Mouse (Mus musculus) gastrocnemius, postnatal 14 days (tissue): ENCODE data around the gene Spock2. TPM values are rescaled to one million over a fixed set of nuclear protein-coding genes. Genes with fewer than 3 reads are reported as not detected.
A peak's percentile ranks its signal among the peaks of the same experiment; 100 is the strongest.
"Not testable (repeated sequence)": the region's sequence is repeated elsewhere in the genome, so short reads cannot be mapped to it uniquely, and the experiment has no call there.

ENCODE experiments used
- DNase-seq: peaks from one replicate; pipeline ENCODE4 v3.0.0; 2021; ENCODE audit warnings: mixed read lengths
- intact Hi-C: fragments of 180-260 bp; cut with DNase I; formaldehyde crosslinking; loops from one replicate; pipeline ENCODE4 v1.15.1; 2025; ENCODE audit warnings: low total_unique reads
- total RNA-seq, 2 experiments: library from RNA; stranded (reverse); gene quantifications; 2 replicates each; pipeline ENCODE4 v1.2.3; 2021

The Spock2 gene
- total RNA-seq, 2 experiments from 2014 or later: 6.2 to 10.5 TPM

DNA sequence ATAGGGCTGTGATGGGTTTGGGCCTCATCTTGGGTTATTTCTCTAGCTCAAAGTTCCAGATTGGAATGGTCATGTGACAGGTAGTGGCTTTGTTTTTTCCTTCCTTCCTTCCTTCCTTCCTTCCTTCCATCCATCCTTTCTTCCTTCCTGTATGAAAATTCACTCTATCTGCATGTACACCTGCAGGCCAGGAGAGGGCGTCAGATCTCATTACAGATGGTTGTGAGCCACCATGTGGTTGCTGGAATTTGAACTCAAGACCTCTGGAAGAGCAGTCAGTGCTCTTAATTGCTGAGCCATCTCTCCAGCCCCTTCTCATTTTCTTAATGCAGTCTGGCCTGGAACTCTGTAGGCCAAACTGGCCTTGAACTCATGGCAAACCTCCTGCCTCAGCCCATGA is 30.0 kb downstream of the Spock2 start:
- DNase-seq, intact Hi-C loops: not testable (repeated sequence)

DNA sequence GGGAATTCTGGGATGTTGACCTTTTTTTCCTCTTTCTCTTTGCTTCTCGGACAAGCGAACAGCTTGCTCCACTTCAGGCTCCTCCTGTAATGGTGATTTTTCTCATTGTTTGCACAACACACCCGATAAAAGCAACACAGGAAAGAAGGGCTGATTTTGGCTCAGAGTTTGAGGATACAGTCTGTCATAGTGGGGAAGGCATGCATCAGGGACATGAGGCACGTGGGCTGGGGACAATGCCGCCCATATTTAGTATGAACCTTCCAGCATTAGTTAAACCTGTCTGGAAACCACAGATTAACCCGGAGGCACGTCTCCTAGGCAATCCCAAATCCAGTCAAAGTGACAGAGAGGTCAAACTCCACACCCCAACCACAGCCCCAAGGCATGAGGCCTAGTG is 30.9 kb downstream of the Spock2 start:
- intact Hi-C loops: no loop called here
- DNase-seq: no peak

DNA sequence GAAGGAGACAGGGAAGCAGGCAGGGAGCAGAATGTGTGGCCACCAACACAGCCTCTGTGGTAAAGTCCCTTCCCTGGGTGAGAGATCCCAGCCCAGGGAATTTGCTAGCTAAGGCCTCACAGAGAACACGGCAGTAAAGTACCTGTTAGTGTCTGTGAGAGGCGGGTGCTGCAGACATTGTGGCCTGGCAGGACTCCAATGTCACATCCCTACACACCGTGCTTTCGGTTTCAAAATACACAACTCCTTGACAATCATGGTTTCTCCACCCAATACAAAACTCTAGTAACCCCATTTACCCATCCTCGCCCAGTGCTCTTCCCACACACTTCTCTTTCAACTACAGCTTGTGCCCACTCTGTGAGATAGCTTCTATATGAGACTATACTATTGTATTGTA is 32.7 kb downstream of the Spock2 start:
- no peak for DNase-seq
- intact Hi-C loops: no loop called here

DNA sequence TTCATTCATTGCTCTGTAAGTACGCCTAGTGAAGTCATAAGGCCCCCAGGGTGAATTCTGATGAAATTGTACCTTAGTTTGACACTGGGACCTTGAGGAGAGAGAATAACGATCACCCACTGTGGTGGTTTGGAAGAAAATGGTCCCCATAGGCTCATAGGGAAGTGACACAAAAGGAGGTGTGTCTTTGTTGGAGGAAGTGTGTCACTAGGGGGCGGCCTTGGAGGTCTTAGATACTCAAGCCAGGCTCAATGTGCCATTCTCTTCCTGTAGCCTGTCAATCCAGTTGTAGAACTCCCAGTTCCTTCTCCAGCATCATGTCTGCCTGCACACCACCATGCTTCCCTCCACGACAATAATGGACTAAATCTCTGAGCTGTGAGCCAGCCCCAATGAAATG is 34.7 kb downstream of the Spock2 start:
- intact Hi-C loops: no loop called here
- no peak for DNase-seq

DNA sequence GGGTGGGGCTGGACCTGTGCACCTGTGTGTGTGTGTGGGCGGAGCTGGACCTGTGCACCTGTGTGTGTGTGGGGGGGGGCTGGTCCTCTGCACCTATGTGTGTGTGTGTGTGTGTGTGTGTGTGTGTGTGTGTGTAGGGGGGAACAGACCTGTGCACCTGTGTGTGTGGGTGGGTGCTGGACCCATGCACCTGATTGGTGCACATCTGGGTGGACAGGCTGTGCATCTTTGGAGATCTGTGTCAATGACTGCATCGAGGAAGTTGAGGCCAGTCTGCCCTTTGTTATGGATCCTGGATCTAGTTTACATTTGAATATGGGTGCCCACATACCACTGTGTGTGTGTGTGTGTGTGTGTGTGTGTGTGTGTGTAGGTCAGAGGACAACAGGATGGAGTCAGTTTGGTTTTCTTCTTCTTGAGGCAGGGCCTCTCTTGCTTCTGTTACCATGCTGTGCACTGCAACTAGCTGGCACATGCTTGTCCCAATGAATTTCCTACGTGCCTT is 35.7 kb downstream of the Spock2 start:
- intact Hi-C loops: no loop called here

DNA sequence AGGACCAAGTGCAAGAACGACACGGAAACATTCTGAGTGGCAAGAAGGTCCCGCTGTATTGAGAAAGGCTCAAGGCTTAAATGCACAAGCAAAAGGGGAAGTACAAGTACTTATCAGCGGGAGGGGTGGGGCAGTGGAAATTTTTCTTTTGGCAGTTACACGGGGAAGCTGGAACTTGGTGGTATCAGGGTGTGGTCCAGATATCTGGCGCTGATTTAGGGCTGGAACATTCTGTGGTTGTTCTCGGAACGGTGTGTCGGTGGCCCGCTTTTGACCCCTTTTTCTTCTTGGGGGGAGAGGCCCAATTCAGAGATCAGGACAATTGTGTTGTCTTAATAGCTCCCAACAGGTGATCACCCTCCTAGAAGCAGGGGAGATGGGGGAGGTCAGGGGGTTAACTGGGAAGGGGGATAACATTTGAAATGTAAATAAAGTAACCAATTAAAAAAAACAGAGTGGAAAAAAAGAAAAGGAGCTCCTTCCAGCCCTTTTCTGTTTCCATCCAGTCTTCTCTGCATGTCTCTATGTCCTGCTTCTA is 41.6 kb downstream of the Spock2 start:
- not testable (repeated sequence) for DNase-seq
- intact Hi-C loops: loop anchor here (2.0 kb wide), 1 partner anchor 95 kb away; no protein-coding TSS in a partner anchor

More for the DNA sequence above, 35.7 kb downstream of the Spock2 start:
- DNase-seq: no peak

DNA sequence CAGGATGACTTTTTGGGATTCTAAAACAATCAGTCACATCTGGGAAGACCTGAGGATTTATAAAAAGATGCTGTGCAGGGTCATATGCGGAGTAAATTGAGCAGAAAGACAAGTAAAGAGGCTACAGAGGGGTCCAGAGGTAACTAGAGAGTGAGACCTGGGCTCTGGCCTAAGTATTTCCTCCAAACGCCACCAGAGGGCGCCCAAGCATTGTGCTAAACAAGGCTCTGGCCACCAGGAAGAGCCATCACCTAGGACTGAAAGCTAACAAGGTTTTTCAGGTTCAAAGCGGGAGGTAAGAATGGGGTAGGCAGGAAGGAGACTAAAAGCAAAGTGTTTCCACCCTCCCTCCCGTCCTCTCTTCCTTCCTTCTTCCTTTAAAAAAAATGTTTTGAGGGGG is 42.1 kb downstream of the Spock2 start:
- intact Hi-C loops: no loop called here

DNA sequence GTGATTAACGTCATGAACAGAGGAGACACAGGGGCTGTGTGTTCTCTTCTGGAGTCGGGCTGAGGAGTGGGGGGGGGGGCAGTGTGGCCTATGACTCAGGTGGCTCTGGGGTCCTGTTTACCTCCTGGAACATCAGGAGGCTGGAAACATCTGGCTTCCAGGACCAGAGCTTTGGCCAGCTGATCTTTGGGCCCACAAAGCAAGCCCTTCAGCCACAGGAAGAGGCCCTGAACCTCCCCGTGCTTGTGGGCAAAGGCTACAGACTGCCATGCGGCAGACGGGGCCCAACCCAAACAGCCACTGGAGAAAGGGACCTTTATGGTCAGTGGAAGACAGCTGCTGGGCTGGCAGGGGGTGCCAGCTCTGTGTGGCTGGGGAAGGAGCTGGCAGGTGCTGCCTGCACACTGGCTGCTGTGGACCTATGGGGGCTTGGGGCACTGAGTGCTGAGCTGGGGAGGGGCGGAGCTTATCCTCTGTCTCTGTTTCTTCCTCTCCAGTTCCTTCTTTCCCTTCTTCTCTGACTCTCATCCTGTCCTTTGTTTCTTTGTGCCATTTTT is 45.2 kb downstream of the Spock2 start:
- intact Hi-C loops: loop anchor here (5.0 kb wide), 1 partner anchor 41 kb away; no protein-coding TSS in a partner anchor
- no peak for DNase-seq

More for the DNA sequence above, 42.1 kb downstream of the Spock2 start:
- DNase-seq: peak; percentile 70

DNA sequence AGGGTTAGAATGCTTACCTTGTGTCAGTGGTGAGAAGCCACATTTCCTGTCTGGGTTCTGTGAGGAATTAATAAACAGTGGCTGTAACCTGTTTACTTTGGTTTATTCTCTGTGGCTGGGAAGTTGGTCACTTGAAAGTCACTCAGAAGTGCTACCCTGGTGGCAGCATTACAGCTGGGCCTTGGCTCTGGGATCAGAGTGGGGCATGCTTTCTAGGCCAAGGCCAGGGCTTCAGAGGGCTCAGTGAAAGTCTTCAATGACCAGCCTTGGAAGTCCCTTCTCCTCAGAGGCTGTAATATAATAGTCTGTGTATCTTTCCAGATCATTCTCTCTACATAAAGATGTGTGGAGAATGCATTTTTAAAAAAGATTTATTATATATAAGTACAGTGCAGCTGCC is 50.0 kb downstream of the Spock2 start:
- intact Hi-C loops: no loop called here
- no peak for DNase-seq

DNA sequence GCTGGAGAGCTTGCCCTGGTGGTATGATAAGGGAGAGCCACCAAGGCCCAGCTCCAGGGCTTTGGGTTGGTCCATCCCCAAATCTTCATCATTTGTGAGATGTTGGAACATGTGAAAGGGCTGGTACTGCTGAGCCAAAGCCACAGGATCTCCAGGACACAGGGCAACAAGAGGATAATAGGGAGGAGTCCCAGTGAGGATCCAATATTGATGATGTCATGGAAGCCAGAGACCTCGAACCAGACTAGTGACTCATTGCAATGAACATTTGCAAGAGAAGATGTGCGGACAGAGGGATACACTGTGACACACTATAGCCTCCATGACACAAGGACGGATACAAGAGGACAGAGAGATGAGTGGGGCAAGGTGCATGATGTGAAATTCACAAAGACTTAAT is 52.1 kb downstream of the Spock2 start:
- intact Hi-C loops: no loop called here
- no peak for DNase-seq

DNA sequence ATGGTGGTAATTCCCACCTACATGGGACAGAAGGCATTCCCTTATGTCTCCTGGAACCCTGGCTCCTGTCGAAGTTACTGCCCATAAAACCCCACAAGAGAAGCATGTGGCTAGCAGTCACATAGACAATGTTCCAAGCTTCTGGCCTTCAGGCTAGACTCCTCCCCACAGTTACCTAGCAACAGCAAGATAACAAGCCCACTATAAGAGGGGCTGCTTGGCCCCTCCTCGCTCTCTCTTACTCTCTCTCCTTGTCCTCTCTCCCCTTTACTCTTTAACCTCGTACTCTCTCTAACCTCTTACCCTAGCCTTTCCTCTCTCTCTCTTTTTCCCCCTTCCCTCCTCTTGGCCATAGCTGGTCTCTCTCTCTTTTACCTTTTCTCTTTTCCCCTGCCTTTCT is 55.4 kb downstream of the Spock2 start:
- intact Hi-C loops, DNase-seq: not testable (repeated sequence)

DNA sequence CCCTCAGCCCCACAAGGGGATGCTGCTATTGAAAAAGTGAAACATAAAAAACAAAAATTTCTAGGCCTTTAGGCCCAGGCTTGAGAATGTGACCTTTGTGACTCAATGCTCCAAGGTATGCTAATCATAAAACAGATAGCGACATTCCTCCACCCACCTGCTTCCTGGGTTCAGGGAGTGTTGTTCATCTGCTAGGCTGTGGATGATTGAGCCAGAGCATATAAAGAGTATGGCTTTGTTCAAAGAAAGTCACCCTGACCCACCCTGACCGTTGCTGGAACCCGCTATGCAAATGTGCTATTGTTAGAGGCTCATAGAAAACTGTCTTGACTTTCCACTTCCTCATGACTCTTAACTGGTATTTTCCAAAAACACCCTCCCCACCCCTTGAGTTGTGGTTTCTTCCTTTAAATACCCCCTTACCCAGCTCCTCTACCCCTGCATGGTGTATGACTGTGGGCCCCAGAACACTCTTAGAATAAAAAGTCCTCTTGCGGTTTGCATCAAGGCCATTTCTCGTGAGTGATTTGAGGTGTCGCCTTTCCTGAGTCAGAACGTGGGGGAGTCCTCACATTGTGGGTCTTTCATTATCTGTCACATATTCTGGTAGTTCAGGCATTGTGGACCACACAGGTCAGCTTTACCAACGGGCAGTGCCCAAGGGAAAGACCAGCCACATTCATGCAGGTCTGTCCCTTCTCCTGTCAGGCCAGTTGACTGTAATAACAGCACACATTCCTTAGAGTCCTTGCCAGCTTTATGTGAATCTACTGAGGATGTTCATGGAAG is 56.4 kb downstream of the Spock2 start:
- DNase-seq, intact Hi-C loops: not testable (repeated sequence)

DNA sequence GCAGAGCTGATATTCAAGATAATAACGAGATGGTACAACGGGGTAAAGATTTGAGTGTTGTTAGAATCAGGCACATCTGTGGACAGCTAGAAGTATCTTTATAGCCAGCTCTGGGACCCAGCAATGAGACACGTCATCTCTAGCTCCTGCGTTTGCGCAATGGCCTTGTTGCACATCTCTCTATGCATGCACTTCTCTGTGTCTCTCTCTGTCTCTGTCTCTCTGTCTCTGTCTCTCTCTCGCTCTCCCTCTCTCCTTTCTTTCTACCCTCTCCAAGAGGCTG is 56.9 kb downstream of the Spock2 start:
- no peak for DNase-seq
- intact Hi-C loops: no loop called here

DNA sequence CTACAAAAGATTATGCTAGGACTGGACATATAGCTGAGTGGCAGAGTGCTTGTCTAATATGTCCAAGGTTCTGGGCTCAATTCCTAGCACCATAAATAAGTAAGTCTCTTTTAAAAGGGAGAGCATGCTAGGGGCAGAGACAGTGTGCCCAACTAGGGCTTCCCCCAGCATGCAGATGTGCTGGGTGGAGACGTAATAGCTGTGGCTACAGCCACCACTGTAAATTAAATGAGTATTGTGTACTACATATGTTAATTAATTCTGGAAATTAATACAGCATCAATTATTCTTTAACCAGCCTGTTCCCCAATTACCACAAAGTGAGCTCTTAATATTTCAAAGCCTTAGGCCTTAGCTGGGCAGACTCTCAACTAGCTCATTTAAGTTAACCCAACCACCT is 58.9 kb downstream of the Spock2 start:
- DNase-seq: no peak
- intact Hi-C loops: no loop called here

DNA sequence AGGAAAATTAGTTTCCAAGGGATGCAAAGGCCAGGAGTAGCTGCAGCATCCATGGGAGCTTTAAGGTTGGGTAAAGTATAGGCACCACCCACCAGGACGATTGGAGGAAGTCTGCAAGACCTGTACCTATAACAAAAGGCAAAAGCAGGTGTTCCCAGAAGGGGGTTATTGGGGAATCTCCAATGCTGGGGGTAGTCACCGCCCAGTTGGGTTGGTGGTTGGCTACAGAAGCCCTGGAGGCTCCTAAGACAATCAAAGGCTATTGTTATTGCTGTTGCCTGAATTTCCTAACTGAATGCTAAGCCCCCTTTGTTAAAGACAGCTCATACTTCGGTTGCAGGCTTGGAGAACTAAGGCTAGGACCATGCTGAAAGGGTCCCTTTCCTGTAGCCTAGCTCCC is 60.0 kb downstream of the Spock2 start:
- DNase-seq: no peak

DNA sequence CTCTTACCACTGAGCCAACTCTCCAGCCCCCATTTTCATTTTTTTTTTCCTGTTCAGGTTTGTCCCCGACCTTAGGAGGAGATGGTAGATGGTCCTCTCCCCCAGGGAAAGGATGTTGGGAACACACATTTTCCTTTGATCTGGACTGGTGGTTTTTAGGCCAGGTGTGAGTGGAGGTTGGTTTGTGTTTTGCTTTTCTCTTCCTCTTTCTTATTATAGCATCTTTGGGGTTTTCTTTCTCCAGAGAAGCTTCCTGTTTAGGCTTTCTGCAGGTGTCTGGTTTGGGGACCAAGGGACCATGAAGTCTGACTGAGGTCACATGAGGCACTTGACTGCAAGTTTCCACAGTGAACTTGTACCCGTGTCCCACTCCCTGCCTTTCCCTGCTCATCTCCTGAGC is 62.3 kb downstream of the Spock2 start:
- no peak for DNase-seq
- intact Hi-C loops: no loop called here

More for the DNA sequence above, 60.0 kb downstream of the Spock2 start:
- intact Hi-C loops: no loop called here

DNA sequence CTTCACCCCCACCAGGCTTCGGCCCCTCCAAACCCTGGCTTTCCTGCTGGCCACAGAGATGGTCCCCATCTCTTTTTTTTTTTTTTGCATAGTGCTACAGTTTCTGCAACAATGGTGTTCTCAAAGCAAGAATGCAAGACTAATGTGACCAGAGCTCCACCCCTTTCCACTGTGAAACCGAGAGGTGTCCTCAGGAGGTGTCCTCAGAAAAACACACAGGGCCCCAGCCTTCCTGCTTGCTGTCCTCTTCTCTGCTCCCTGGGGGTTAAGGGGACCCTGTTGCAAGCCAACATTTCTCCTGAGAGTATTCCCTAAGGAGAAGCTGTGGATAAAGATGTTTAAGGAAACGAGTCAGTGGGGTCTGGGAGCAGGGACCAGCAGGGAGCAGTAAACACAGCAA is 62.9 kb downstream of the Spock2 start:
- intact Hi-C loops: no loop called here

DNA sequence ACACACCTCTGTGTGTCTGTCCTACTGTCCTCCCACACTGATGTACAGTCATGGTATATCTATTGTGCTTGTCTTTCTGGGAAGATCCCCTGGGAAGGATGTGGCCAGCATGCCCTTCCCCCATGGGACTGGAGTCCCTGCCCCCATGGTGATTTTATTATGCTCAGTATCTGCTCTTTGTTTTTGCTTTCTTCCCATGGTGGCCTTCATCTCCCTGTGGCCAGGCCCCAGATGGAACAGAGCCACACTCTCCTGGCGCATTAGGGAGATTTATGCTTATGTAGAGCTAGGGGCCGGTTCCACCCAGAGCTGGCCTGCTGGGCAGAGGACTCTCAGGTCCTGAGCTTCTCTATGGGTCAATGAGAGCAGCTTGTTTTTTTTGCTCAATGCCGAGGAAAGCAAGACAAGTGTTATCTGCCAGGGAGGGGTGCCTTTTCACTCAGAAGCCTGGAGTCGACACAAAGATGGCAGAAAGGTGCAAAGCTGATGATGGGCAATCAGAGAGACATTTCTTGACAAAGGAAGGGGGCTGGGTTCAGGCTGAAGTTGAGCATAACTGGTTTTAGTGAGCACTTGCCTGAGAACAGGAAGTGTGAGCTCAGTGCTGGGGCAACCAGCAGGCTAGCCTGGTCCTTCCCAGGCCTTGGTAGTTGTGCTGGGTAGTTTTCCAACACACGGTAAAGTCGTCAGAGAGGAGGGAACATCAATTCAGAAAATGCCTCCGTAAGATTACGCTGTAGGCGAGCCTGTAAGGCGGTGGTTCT is 64.5 kb downstream of the Spock2 start:
- intact Hi-C loops: no loop called here
- no peak for DNase-seq

More for the DNA sequence above, 62.9 kb downstream of the Spock2 start:
- no peak for DNase-seq

DNA sequence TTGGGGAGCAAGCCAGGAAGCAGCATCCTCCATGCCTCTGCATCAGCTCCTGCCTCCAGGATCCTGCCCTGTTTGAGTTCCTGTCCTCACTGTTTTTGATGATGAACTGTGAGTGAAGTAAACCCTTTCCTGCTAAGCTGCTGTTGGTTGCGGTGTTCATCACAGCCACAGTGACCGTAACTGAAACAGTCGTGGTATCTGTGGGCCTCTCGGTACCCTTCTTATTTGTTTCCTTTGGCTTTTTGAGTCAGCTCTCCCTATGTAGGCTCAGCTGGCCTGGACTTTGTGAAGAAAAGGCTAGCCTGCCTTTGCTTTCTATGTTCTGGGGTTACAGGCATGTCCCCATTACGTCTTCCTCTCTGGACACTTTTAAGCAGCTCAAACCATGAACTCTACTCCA is 65.3 kb downstream of the Spock2 start:
- no peak for DNase-seq
- intact Hi-C loops: no loop called here

DNA sequence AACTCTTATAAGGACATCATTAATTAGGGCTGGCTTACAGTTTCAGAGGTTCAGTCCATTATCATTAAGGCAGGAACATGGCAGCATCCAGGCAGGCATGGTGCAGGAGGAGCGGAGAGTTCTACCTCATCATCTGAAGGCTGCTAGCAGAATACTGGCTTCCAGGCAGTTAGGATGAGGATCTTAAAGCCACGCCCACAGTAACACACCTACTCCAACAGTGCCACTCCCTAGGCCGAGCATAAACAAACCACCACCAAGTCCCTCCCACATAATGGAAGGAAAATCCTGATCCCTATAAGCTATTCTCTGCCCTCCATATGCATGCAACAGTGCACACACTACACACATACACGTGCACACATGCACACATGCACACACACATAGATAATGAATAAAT is 66.3 kb downstream of the Spock2 start:
- no peak for DNase-seq
- intact Hi-C loops: no loop called here
